Mouse (Mus musculus): Measurements from ENCODE around the gene Sgsh. TPM values are rescaled to one million over a fixed set of nuclear protein-coding genes. Genes with fewer than 3 reads are reported as not detected.
A peak's percentile ranks its signal among the peaks of the same experiment; 100 is the strongest.

The Sgsh gene
- polyA plus RNA-seq, 1 experiment from 2014 or later = 7.3 TPM

DNA sequence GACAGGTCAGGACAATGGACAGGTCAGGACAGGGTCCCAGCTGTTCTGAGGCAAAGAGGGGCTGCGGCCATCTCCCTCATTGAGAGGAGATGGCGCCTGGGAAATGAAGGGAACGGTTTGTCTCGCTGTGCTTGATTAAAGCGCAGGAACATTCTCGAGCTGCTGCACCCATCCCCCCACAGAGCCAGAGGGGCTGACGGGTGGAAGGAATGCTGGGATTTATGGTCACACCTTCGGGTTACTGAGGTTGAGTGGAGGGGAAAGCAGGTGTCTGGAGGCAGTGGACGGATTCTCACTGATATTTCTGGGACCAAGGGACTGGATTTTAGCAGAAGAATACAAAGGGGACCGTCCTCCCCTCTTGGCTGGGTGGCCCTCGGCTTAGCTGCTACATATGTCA is 47.4 kb downstream of the Sgsh start:
- Histone ChIP-seq H3K9me3 (ENCODE audit: control insufficient read depth, low read length) (no peaks in the 10 kb centered on the region), H3K27me3 (ENCODE audit: control insufficient read depth, insufficient read depth, low read length) (no peaks in the 10 kb centered on the region), H3K4me3 (ENCODE audit: low read depth, low read length) (no peak overlapping the region), H3K36me3 (ENCODE audit: control insufficient read depth, insufficient read depth, low read length) (no peaks in the 10 kb centered on the region), H3K4me1 (replicated peaks; ENCODE audit: control insufficient read depth, insufficient read depth, low read length) (no peaks in the 10 kb centered on the region), H3K4me2 (ENCODE audit: low read depth, low read length, severe bottlenecking) (no peak overlapping the region), H3K27ac (ENCODE audit: low read depth, low read length) (no peak overlapping the region), H3K9ac (ENCODE audit: low read length) (no peak overlapping the region)
- DNase-seq (ENCODE audit: low spot score) (no peak), ATAC-seq (replicated peaks; ENCODE audit: low FRiP score) (no peak)
- WGBS = 36% methylated on average over 11 of the region's 11 CpGs

DNA sequence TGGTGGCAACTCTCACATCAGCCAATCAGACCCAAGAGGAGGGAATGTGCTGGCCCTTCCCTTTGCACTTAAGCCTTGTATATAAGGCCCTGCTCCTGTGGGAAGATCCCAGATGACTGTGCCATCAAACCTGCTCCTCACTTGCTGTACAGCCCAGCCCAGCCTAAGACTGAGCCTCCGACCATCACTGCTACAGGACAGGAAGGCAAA is 47.8 kb downstream of the Sgsh start, which contains the start of gene Card14:
TSS of gene Card14 (plus strand) at position 111 of the 210 bp plus-strand sequence.
- no peaks in the 10 kb centered on the region for H3K9me3 ChIP-seq (ENCODE audit: control insufficient read depth, low read length)
- H3K36me3 ChIP-seq (ENCODE audit: control insufficient read depth, insufficient read depth, low read length) = no peaks in the 10 kb centered on the region
- no peaks in the 10 kb centered on the region for H3K27me3 ChIP-seq (ENCODE audit: control insufficient read depth, insufficient read depth, low read length)
- ATAC-seq (replicated peaks; ENCODE audit: low FRiP score) (no peak), DNase-seq (ENCODE audit: low spot score) (no peak)
- no peaks in the 10 kb centered on the region for H3K4me1 ChIP-seq (replicated peaks; ENCODE audit: control insufficient read depth, insufficient read depth, low read length)
- no peak within 1 kb of the TSS for H3K9ac ChIP-seq (ENCODE audit: low read length)
- no peak within 1 kb of the TSS for H3K4me2 ChIP-seq (ENCODE audit: low read depth, low read length, severe bottlenecking)
- no peak within 1 kb of the TSS for H3K27ac ChIP-seq (ENCODE audit: low read depth, low read length)
- no peak within 1 kb of the TSS for H3K4me3 ChIP-seq (ENCODE audit: low read depth, low read length)
- 60% methylated on average over 1 of the region's 1 CpGs for WGBS

DNA sequence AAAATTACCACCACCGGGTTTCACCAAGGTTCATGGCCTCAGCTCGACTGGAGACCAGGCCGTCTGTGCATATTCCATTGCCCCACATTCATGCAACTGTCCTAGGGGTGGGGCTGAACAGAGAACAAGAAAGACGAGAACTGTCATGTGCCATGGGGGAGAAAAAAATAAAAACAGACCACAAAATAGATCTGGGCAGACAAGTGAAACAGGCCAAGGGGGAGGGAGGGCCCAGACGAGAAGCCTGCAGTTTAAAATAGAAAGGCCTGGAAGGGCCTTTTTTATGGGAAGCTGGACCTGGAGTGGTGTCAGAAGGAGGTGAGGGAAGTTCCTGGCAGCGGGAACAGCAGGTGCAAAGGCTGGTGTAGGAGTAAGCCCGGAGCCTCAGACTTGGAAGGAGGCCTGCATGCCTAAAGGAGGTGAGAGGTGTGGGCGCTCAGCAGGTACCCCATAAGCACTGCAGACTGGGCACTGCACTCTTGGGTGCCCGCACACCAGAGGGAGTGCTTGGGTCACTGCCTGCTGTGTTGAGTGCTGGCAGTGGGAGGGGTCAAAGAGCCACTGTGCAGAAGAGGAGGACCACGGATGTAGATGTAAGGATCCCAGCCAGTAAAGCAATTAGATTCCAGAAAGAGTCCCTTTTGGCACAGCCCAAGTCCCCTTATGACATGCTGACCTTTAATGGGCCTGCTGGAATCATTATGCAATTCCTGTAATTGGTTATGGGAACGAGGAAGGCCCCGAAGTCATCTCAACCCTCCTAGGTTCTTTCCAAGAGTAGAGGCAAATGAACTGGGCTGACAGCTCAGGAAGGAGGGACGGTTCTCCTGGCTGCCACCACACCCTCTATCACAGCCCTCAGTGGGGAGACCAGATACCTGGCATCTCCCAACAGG is 48.3 kb downstream of the Sgsh start:
- H3K36me3 ChIP-seq (ENCODE audit: control insufficient read depth, insufficient read depth, low read length) = no peaks in the 10 kb centered on the region
- H3K4me2 ChIP-seq (ENCODE audit: low read depth, low read length, severe bottlenecking) = no peak overlapping the region
- no peak overlapping the region for H3K9ac ChIP-seq (ENCODE audit: low read length)
- H3K4me1 ChIP-seq (replicated peaks; ENCODE audit: control insufficient read depth, insufficient read depth, low read length) = no peaks in the 10 kb centered on the region
- DNase-seq (ENCODE audit: low spot score) (no peak), ATAC-seq (replicated peaks; ENCODE audit: low FRiP score) (no peak)
- no peaks in the 10 kb centered on the region for H3K9me3 ChIP-seq (ENCODE audit: control insufficient read depth, low read length)
- no peaks in the 10 kb centered on the region for H3K27me3 ChIP-seq (ENCODE audit: control insufficient read depth, insufficient read depth, low read length)
- no peak overlapping the region for H3K4me3 ChIP-seq (ENCODE audit: low read depth, low read length)
- 70% methylated on average over 13 of the region's 13 CpGs for WGBS
- H3K27ac ChIP-seq (ENCODE audit: low read depth, low read length) = no peak overlapping the region

DNA sequence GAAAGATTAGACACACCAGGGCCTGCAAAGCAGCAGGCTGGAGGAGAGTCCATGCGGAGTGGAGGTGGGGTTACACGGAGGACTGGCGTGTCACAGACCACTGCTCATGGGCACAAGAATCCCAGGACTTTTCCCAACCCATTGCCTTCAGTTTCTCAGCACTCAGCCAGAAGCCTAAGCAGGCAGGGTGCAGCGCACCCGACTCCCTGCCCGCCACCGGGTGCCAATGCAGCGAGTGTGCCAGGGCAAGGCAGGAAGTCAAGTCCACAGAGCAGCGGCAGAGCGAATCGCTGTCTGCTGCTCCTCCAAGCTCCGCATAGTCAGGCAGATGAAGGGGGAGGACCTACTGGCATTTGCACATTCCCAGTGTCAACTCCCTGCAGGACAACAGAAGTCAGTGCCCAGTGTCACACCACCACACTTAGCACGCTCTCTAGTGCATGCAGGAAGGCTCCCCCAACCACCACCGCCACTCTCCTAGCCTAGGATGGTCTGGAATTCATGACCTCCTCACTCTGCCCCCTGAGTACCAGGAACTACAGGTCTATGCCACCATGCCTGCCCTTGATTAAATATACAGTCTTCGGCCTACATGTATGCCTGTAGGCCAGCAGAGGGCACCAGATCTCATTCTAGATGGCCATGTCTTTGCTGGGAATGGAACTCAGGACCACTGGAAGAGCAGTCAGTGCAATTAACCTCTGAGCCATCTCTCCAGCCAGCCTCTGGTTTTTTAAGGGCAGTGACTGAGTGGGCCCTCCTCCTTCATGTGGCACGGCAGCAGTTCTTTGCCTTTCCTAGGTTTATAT is 50.2 kb downstream of the Sgsh start:
- WGBS = 47% methylated on average over 16 of the region's 16 CpGs
- peak; percentile 78 for DNase-seq (ENCODE audit: low spot score)
- no peak for ATAC-seq (replicated peaks; ENCODE audit: low FRiP score)
- no peak overlapping the region for H3K27ac ChIP-seq (ENCODE audit: low read depth, low read length)
- no peak overlapping the region for H3K4me2 ChIP-seq (ENCODE audit: low read depth, low read length, severe bottlenecking)
- no peaks in the 10 kb centered on the region for H3K36me3 ChIP-seq (ENCODE audit: control insufficient read depth, insufficient read depth, low read length)
- no peak overlapping the region for H3K4me3 ChIP-seq (ENCODE audit: low read depth, low read length)
- no peak overlapping the region for H3K9ac ChIP-seq (ENCODE audit: low read length)
- no peaks in the 10 kb centered on the region for H3K9me3 ChIP-seq (ENCODE audit: control insufficient read depth, low read length)
- H3K4me1 ChIP-seq (replicated peaks; ENCODE audit: control insufficient read depth, insufficient read depth, low read length) = no peaks in the 10 kb centered on the region
- H3K27me3 ChIP-seq (ENCODE audit: control insufficient read depth, insufficient read depth, low read length) = no peaks in the 10 kb centered on the region

DNA sequence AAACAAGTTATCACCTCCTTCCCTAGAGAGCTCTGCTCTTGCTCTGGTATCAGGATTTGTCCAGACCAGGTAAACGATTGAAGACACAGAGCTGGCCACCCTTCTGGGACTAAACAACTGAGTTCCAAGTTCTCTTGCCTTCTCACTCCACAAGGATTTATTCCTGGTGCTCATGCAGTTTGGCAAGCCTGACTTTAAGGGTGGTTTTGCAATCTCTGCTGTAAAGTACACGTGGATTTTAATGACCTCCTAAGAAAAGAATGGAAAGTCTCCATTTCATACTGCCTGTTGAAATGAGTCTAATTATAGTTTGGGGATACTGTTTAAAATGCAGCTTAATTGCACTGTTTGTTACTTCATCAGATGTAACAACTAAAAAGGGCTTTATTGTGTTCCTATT is 54.4 kb downstream of the Sgsh start:
- Histone ChIP-seq H3K27me3 (ENCODE audit: control insufficient read depth, insufficient read depth, low read length) (no peaks in the 10 kb centered on the region), H3K27ac (ENCODE audit: low read depth, low read length) (peak overlapping the region; percentile 97; the same call in 1 of the 2 replicates), H3K9ac (ENCODE audit: low read length) (peak overlapping the region; percentile 96; the same call in 1 of the 2 replicates), H3K36me3 (ENCODE audit: control insufficient read depth, insufficient read depth, low read length) (peaks cover 7% of the 10 kb centered on the region; the same call in 1 of the 2 replicates), H3K4me2 (ENCODE audit: low read depth, low read length, severe bottlenecking) (peak overlapping the region; percentile 88), H3K4me1 (replicated peaks; ENCODE audit: control insufficient read depth, insufficient read depth, low read length) (peaks cover 9% of the 10 kb centered on the region), H3K9me3 (ENCODE audit: control insufficient read depth, low read length) (no peaks in the 10 kb centered on the region), H3K4me3 (ENCODE audit: low read depth, low read length) (peak overlapping the region; percentile 93; the same call in 1 of the 2 replicates)
- WGBS = 44% methylated on average over 2 of the region's 2 CpGs
- ATAC-seq (replicated peaks; ENCODE audit: low FRiP score) = no peak
- no peak for DNase-seq (ENCODE audit: low spot score)

DNA sequence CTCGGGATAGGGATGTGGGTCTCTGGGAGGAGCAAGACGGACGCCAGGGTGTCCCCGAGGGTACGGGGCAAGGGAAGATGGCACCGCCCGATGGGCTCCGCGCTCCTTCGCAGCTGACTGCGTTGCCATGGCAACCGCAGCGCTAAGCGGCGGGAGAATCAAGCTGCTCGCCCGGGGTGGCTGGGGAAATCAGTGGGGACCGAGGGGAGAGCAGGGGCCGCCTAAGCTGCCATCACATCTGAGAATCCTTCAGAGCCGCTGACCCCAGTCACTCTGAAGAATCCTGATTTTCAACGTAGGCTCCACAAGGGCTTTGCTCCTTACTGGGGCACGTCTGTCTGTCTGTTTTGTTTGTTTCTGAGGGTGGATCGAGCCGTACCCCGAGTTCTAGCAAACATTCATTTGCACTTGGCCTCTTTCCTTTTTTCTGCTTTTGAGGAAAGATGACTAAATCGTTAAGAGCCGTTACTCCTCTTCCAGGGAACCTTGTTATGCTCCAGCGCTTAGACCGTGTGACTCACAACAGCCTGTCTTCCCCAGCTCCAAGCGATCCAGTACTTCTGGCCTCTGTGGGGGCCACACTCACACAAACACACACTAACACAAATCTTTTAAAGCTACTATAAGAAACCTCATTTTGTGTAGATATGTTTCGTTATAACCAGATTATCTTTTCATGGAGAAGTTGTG is 54.9 kb downstream of the Sgsh start:
- peaks cover 12% of the 10 kb centered on the region for H3K36me3 ChIP-seq (ENCODE audit: control insufficient read depth, insufficient read depth, low read length)
- peak overlapping the region; percentile 88 for H3K4me2 ChIP-seq (ENCODE audit: low read depth, low read length, severe bottlenecking)
- no peaks in the 10 kb centered on the region for H3K27me3 ChIP-seq (ENCODE audit: control insufficient read depth, insufficient read depth, low read length)
- DNase-seq (ENCODE audit: low spot score) (no peak), ATAC-seq (replicated peaks; ENCODE audit: low FRiP score) (0 out of 2 replicates have a peak, but pooled peaks have one; percentile 22)
- H3K4me1 ChIP-seq (replicated peaks; ENCODE audit: control insufficient read depth, insufficient read depth, low read length) = peaks cover 9% of the 10 kb centered on the region
- peak overlapping the region; percentile 96 for H3K9ac ChIP-seq (ENCODE audit: low read length)
- H3K4me3 ChIP-seq (ENCODE audit: low read depth, low read length) = peak overlapping the region; percentile 93
- no peaks in the 10 kb centered on the region for H3K9me3 ChIP-seq (ENCODE audit: control insufficient read depth, low read length)
- peak overlapping the region; percentile 97 for H3K27ac ChIP-seq (ENCODE audit: low read depth, low read length)
- WGBS = 2% methylated on average over 31 of the region's 31 CpGs

DNA sequence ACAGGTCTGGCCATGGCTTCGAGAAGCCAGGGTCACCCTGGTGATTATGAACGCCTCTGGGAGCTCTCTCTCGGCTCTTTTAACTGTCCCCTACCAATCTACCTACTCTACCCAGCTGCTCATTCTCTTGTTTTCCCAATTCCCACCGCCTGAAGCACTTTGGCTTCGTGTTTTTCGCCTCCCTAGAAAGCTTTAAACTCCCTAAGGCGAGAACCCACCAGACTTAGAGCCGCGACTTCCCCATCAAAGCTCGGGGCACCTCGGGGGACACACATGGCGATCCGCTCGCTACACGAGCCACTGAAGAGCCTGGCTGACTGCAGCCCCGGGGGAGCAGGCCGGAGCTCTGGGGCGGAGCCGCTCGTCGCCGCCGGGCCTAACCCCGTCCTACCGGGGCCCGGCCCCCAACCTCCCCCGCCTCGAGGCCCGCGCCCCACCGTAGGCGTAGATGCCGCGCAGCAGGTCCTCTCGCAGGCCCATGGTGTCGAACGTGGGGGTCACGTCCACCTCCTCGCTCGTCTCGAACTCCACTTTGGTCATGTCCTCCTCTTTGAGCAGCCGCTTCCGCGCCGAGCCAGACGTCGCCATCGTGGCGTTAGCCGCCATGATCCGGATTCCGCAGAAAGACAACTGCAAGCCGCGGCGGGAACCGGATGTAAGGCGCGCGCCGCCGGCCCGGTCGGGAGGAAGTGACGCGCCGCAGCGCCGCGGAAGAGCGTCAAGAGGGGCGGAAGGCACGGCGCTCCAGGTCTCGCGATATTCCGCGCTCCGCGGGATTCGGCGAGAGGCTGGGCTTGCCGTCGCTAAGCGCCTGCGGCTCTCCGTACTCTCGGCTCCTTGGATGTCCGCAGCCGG is 55.7 kb downstream of the Sgsh start, which contains the start of gene Eif4a3:
TSS of gene Eif4a3 (minus strand) at position 699 of the 855 bp plus-strand sequence.
- no peaks in the 10 kb centered on the region for H3K9me3 ChIP-seq (ENCODE audit: control insufficient read depth, low read length)
- H3K4me2 ChIP-seq (ENCODE audit: low read depth, low read length, severe bottlenecking) = peak within 1 kb of the TSS; percentile 88
- under 1% methylated on average over 84 of the region's 89 CpGs for WGBS
- H3K4me3 ChIP-seq (ENCODE audit: low read depth, low read length) = peak within 1 kb of the TSS; percentile 93
- no peaks in the 10 kb centered on the region for H3K27me3 ChIP-seq (ENCODE audit: control insufficient read depth, insufficient read depth, low read length)
- H3K9ac ChIP-seq (ENCODE audit: low read length) = peak within 1 kb of the TSS; percentile 96
- H3K36me3 ChIP-seq (ENCODE audit: control insufficient read depth, insufficient read depth, low read length) = peaks cover 17% of the 10 kb centered on the region
- ATAC-seq (replicated peaks; ENCODE audit: low FRiP score) (peak; percentile 95), DNase-seq (ENCODE audit: low spot score) (peak; percentile 98)
- H3K4me1 ChIP-seq (replicated peaks; ENCODE audit: control insufficient read depth, insufficient read depth, low read length) = peaks cover 9% of the 10 kb centered on the region
- peak within 1 kb of the TSS; percentile 97 for H3K27ac ChIP-seq (ENCODE audit: low read depth, low read length)

DNA sequence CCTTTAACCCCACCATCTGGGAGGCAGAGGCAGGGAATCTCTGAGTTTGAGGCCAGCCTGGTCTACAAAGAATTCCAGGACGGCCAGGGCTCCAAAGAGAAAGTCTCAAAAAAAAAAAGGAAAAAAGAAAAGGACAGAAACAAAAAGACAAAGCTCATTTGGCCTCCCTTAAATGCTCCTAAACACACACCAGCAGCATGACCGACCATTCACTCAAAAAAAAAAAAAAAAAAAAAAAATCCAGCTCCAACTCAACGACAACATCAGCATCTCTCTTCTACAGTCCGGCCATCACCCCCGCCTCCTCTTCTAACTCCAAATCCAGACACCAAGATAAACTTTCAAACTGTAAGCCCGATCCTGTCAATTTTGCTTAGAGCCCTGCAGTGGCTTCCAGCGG is 56.4 kb downstream of the Sgsh start:
- WGBS = 18% methylated on average over 7 of the region's 7 CpGs
- Histone ChIP-seq H3K36me3 (ENCODE audit: control insufficient read depth, insufficient read depth, low read length) (peaks cover 21% of the 10 kb centered on the region), H3K4me1 (replicated peaks; ENCODE audit: control insufficient read depth, insufficient read depth, low read length) (peaks cover 9% of the 10 kb centered on the region), H3K4me3 (ENCODE audit: low read depth, low read length) (peak overlapping the region; percentile 93), H3K4me2 (ENCODE audit: low read depth, low read length, severe bottlenecking) (peak overlapping the region; percentile 86), H3K27me3 (ENCODE audit: control insufficient read depth, insufficient read depth, low read length) (no peaks in the 10 kb centered on the region), H3K27ac (ENCODE audit: low read depth, low read length) (no peak overlapping the region), H3K9me3 (ENCODE audit: control insufficient read depth, low read length) (no peaks in the 10 kb centered on the region), H3K9ac (ENCODE audit: low read length) (peak overlapping the region; percentile 96)
- DNase-seq (ENCODE audit: low spot score) = no peak
- no peak for ATAC-seq (replicated peaks; ENCODE audit: low FRiP score)

All from forebrain, embryonic 11.5 days (tissue).